Mouse (Mus musculus): Measurements from ENCODE around the gene Scn4a.

GRCm38 (mm10) chr11:106308162-106308561 lies 44.9 kb downstream of the Scn4a start:
- TF ChIP-seq CTCF (IDR thresholded peaks at IDR 0.05; ENCODE audit: low read depth, low read length) (no peak), TAL1 (conservative IDR thresholded peaks at IDR 0.05; ENCODE audit: low read depth, low read length) (no peak), GATA1 (IDR thresholded peaks at IDR 0.05; ENCODE audit: borderline replicate concordance, low read length) (no peak), GATA2 (IDR thresholded peaks at IDR 0.05; ENCODE audit: borderline replicate concordance, low read depth, low read length) (no peak), POLR2AphosphoS5 (IDR thresholded peaks at IDR 0.05; ENCODE audit: insufficient replicate concordance, low read depth, low read length) (no peak)
